Mouse (Mus musculus) CH12.LX (cell line): Measurements from ENCODE around the gene Macf1.

Source experiments
- CTCF ChIP-seq, 2 experiments: IDR thresholded peaks in 1 of 2; conservative IDR thresholded peaks in 1 of 2; 2 replicates each; pipeline ENCODE4 v1.5.1; 2011 to 2012; ENCODE audit warnings: low read depth in 2 of 2, low read length in 2 of 2, improper control_type of control experiment in 1 of 2, inconsistent platforms in 1 of 2, mild to moderate bottlenecking in 1 of 2, moderate library complexity in 1 of 2
- E2F4 ChIP-seq: IDR thresholded peaks from 2 replicates; pipeline ENCODE4 v1.6.1; 2011; ENCODE audit warnings: low read depth, low read length, improper control_type of control experiment; ENCODE audit not compliant: insufficient replicate concordance
- ELF1 ChIP-seq: IDR thresholded peaks from 2 replicates; pipeline ENCODE4 v1.6.1; 2014; ENCODE audit warnings: low read depth, mild to moderate bottlenecking, inconsistent platforms, low read length, improper control_type of control experiment
- HCFC1 ChIP-seq: IDR thresholded peaks from 2 replicates; pipeline ENCODE4 v1.6.1; 2012; ENCODE audit warnings: low read depth, mild to moderate bottlenecking, inconsistent platforms, low read length, improper control_type of control experiment
- MEF2A ChIP-seq: IDR thresholded peaks from 2 replicates; pipeline ENCODE4 v1.6.1; 2014; ENCODE audit warnings: low read depth, mild to moderate bottlenecking, inconsistent platforms, low read length, improper control_type of control experiment, borderline replicate concordance
- MXI1 ChIP-seq: IDR thresholded peaks from 2 replicates; pipeline ENCODE4 v1.6.1; 2011; ENCODE audit warnings: mild to moderate bottlenecking, low read depth, low read length, improper control_type of control experiment
- POLR2AphosphoS2 ChIP-seq: IDR thresholded peaks from 2 replicates; pipeline ENCODE4 v1.6.1; 2011; ENCODE audit warnings: low read depth, low read length, improper control_type of control experiment
- ZKSCAN1 ChIP-seq: IDR thresholded peaks from 2 replicates; pipeline ENCODE4 v1.6.1; 2012; ENCODE audit warnings: low read depth, inconsistent platforms, low read length, improper control_type of control experiment, borderline replicate concordance

DNA sequence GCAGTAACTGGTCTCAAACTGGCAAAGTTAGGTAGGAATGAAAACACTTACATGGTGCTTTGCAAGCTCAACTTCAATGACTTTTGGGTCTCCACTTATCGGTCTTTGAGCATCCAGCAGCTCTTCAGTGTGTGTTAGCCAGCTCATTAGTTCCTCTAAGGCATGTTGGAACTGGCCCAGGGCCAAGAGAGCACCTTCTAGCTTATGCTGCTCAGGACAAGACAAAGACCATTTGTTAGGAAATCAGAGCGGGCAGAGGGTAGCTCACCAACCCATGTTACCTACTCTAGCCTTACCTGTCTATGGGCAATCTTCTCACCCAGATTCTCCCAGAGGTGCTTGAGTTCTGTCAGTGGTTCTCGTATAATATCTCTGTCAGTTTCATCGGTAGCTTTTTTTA is 302.1 kb downstream of the Macf1 start:
- TF ChIP-seq ELF1 (no peak), HCFC1 (no peak), MXI1 (no peak), CTCF (conservative IDR thresholded peaks at IDR 0.05 in 1 of 2, IDR thresholded peaks at IDR 0.05 in 1 of 2; ENCODE audit: low read depth in 2 of 2, low read length in 2 of 2) (no peak), E2F4 (no peak), ZKSCAN1 (no peak), MEF2A (no peak), POLR2AphosphoS2 (no peak)
